Mouse (Mus musculus) testis, postnatal 10 days (tissue): ENCODE data around the gene Rccd1.

Experiments used
- DNase-seq: peaks from one replicate; pipeline ENCODE4 v3.0.0; 2021; ENCODE audit warnings: low spot score

Gene Rccd1

GRCm38 (mm10) chr7:80298754-80299153, 25.5 kb downstream of the Rccd1 start:
- DNase-seq = no peak

- DNase-seq = no peak
Observed at GRCm38 (mm10) chr7:80297041-80297440, 27.2 kb downstream of the Rccd1 start.

- DNase-seq = no peak
Observed at GRCm38 (mm10) chr7:80296462-80296861, 27.8 kb downstream of the Rccd1 start.

- DNase-seq = no peak
Observed at GRCm38 (mm10) chr7:80294764-80295648, 29.2 kb downstream of the Rccd1 start.

- peak; percentile 97 for DNase-seq
Observed at GRCm38 (mm10) chr7:80294062-80294763, 30.0 kb downstream of the Rccd1 start, which contains the start of gene Prc1. TSS of gene Prc1 (plus strand) at chr7:80294450.

GRCm38 (mm10) chr7:80287736-80288135, 36.5 kb downstream of the Rccd1 start:
- DNase-seq = no peak

GRCm38 (mm10) chr7:80285725-80286124, 38.5 kb downstream of the Rccd1 start:
- no peak for DNase-seq

GRCm38 (mm10) chr7:80284391-80284790, 39.9 kb downstream of the Rccd1 start:
- DNase-seq = no peak

GRCm38 (mm10) chr7:80283226-80283918, 40.9 kb downstream of the Rccd1 start:
- DNase-seq = no peak

- no peak for DNase-seq
Observed at GRCm38 (mm10) chr7:80281646-80282045, 42.6 kb downstream of the Rccd1 start.

GRCm38 (mm10) chr7:80280998-80281397, 43.3 kb downstream of the Rccd1 start:
- DNase-seq = no peak

GRCm38 (mm10) chr7:80280032-80280431, 44.2 kb downstream of the Rccd1 start:
- DNase-seq = no peak

- no peak for DNase-seq
Observed at GRCm38 (mm10) chr7:80276374-80276773, 47.9 kb downstream of the Rccd1 start.

GRCm38 (mm10) chr7:80273456-80273855, 50.8 kb downstream of the Rccd1 start:
- DNase-seq = no peak

GRCm38 (mm10) chr7:80269751-80270255, 54.5 kb downstream of the Rccd1 start:
- DNase-seq = peak; percentile 73

- peak; percentile 99 for DNase-seq
Observed at GRCm38 (mm10) chr7:80268897-80269750, 55.1 kb downstream of the Rccd1 start, which contains the start of gene Vps33b. TSS of gene Vps33b (plus strand) at chr7:80269649.

- DNase-seq = no peak
Observed at GRCm38 (mm10) chr7:80267764-80268163, 56.5 kb downstream of the Rccd1 start.

GRCm38 (mm10) chr7:80264606-80265005, 59.6 kb downstream of the Rccd1 start:
- DNase-seq = no peak

GRCm38 (mm10) chr7:80261372-80261990, 62.8 kb downstream of the Rccd1 start:
- DNase-seq = no peak

- peak; percentile 88 for DNase-seq
Observed at GRCm38 (mm10) chr7:80260625-80261371, 63.5 kb downstream of the Rccd1 start, which contains the start of gene Ngrn. TSS of gene Ngrn (plus strand) at chr7:80261215.
